Comparison of ENCODE assay signal across 10 mouse cellular contexts in genomic region chr2:154567766-154568165, GRCm38 (mm10). TPM values are rescaled to one million over a fixed set of nuclear protein-coding genes. Genes with fewer than 3 reads are reported as not detected.
DNase-seq lines count a peak whose midpoint lies in the region; ATAC-seq lines count a peak whose summit lies in the region.
"Had no signal": no experiment of that assay in that cellular context is flagged by ENCODE, and none has a peak within 500 bp of the region (broad histone marks: within the 10 kb centered on the region; RNA-seq: fewer than 3 reads in every experiment).

No protein-coding gene starts in this region.

- no peak for DNase-seq in heart, adult 8-10 months (ENCODE audit: low spot score)
- no peak for DNase-seq in embryonic facial prominence, embryonic 14.5 days (ENCODE audit: low spot score)
- peak; percentile 21 for DNase-seq in limb, embryonic 11.5 days (ENCODE audit: low spot score)
- DNase-seq in layer of hippocampus, adult 18-20 months (ENCODE audit: low spot score in 2 of 2), result no peak
- no peak for DNase-seq in gastrocnemius, adult 18-20 months (ENCODE audit: low spot score)
- DNase-seq in embryo, embryonic 9.5 days (ENCODE audit: extremely low spot score), result no peak
- DNase-seq: cerebellum, adult 2 months had no signal

- peak overlapping the region in 1 of 2 experiments; percentile 88; a peak in 2 of 4 replicates for H3K4me3 ChIP-seq in heart, embryonic 14.5 days (ENCODE audit: control insufficient read depth in 1 of 2, insufficient read depth in 1 of 2, low read depth in 1 of 2, low read length in 2 of 2)
- H3K4me3 ChIP-seq in embryonic facial prominence, embryonic 14.5 days (ENCODE audit: low read depth, low read length), result peak overlapping the region; percentile 85
- peak overlapping the region; percentile 76; the same call in 1 of the 2 replicates for H3K4me3 ChIP-seq in limb, embryonic 11.5 days (ENCODE audit: low read depth, low read length)
- peak overlapping the region; percentile 80 for H3K4me3 ChIP-seq in midbrain, embryonic 13.5 days (replicated peaks)

- peaks cover 23 to 36% of the 10 kb centered on the region in 2 experiments for H3K4me1 ChIP-seq in heart, embryonic 14.5 days (ENCODE audit: control insufficient read depth in 2 of 2, insufficient read depth in 2 of 2, low read length in 2 of 2)
- peaks cover 32% of the 10 kb centered on the region for H3K4me1 ChIP-seq in embryonic facial prominence, embryonic 14.5 days (ENCODE audit: control insufficient read depth, insufficient read depth, low read length)
- peaks cover 15% of the 10 kb centered on the region for H3K4me1 ChIP-seq in limb, embryonic 11.5 days (ENCODE audit: control insufficient read depth, insufficient read depth, low read length)
- H3K4me1 ChIP-seq in midbrain, embryonic 13.5 days (replicated peaks), result peaks cover 62% of the 10 kb centered on the region

- no peaks in the 10 kb centered on the region for H3K9me3 ChIP-seq in heart, embryonic 14.5 days (ENCODE audit: control insufficient read depth, low read length)
- H3K9me3 ChIP-seq in embryonic facial prominence, embryonic 14.5 days (ENCODE audit: control insufficient read depth, low read length), result no peaks in the 10 kb centered on the region
- no peaks in the 10 kb centered on the region for H3K9me3 ChIP-seq in limb, embryonic 11.5 days (ENCODE audit: control insufficient read depth, low read length)
- no peaks in the 10 kb centered on the region for H3K9me3 ChIP-seq in midbrain, embryonic 13.5 days

- peaks cover 15% of the 10 kb centered on the region for H3K36me3 ChIP-seq in heart, embryonic 14.5 days (ENCODE audit: control insufficient read depth, insufficient read depth, low read length)
- H3K36me3 ChIP-seq in embryonic facial prominence, embryonic 14.5 days (ENCODE audit: control insufficient read depth, insufficient read depth, low read length), result peaks cover 17% of the 10 kb centered on the region; the same call in 1 of the 2 replicates
- peaks cover 14% of the 10 kb centered on the region; the same call in 1 of the 2 replicates for H3K36me3 ChIP-seq in limb, embryonic 11.5 days (ENCODE audit: control insufficient read depth, insufficient read depth, low read length)
- peaks cover 12% of the 10 kb centered on the region; the same call in 1 of the 2 replicates for H3K36me3 ChIP-seq in midbrain, embryonic 13.5 days

- peak overlapping the region; percentile 90 for H3K4me2 ChIP-seq in heart, embryonic 14.5 days (ENCODE audit: low read length)
- peak overlapping the region; percentile 75 for H3K4me2 ChIP-seq in embryonic facial prominence, embryonic 14.5 days (ENCODE audit: low read depth, low read length)
- H3K4me2 ChIP-seq in limb, embryonic 11.5 days (ENCODE audit: low read depth, severe bottlenecking), result peak overlapping the region; percentile 82
- peak overlapping the region; percentile 90 for H3K4me2 ChIP-seq in midbrain, embryonic 13.5 days (replicated peaks)

- ATAC-seq in heart, embryonic 14.5 days (ENCODE audit: insufficient number of reproducible peaks, insufficient read depth, low FRiP score, low read depth), result no peak
- ATAC-seq in embryonic facial prominence, embryonic 14.5 days (ENCODE audit: low read depth), result no peak
- ATAC-seq in limb, embryonic 11.5 days (ENCODE audit: insufficient number of reproducible peaks, low FRiP score, low TSS enrichment, low read depth), result no peak
- no peak for ATAC-seq in midbrain, embryonic 13.5 days
- ATAC-seq: inflammation-experienced regulatory T-cells, adult 6 months had no signal

- H3K9ac ChIP-seq in heart, embryonic 14.5 days (ENCODE audit: low read length), result peak overlapping the region; percentile 80; the same call in 1 of the 2 replicates
- peak overlapping the region; percentile 85 for H3K9ac ChIP-seq in embryonic facial prominence, embryonic 14.5 days (ENCODE audit: low read depth, low read length)
- no peak overlapping the region for H3K9ac ChIP-seq in limb, embryonic 11.5 days (ENCODE audit: low read length)
- H3K9ac ChIP-seq in midbrain, embryonic 13.5 days (replicated peaks), result peak overlapping the region; percentile 75; the same call in 1 of the 2 replicates

- 54% methylated on average over 2 of the region's 2 CpGs for whole genome bisulfite sequencing in heart, embryonic 14.5 days
- WGBS in embryonic facial prominence, embryonic 14.5 days, result 73% methylated on average over 2 of the region's 2 CpGs
- 82% methylated on average over 2 of the region's 2 CpGs for WGBS in limb, embryonic 11.5 days
- 46% methylated on average over 2 of the region's 2 CpGs for WGBS in midbrain, embryonic 13.5 days

- peak overlapping the region in 1 of 2 experiments; percentile 78; a peak in 1 of 4 replicates for H3K27ac ChIP-seq in heart, embryonic 14.5 days (replicated peaks in 1 of 2; ENCODE audit: control insufficient read depth in 1 of 2, insufficient read depth in 1 of 2, low read depth in 2 of 2, low read length in 2 of 2)
- H3K27ac ChIP-seq in embryonic facial prominence, embryonic 14.5 days (replicated peaks; ENCODE audit: low read depth, low read length), result peak overlapping the region; percentile 92
- no peak overlapping the region for H3K27ac ChIP-seq in limb, embryonic 11.5 days (replicated peaks; ENCODE audit: low read depth, low read length)
- peak overlapping the region; percentile 84 for H3K27ac ChIP-seq in midbrain, embryonic 13.5 days

- H3K27me3 ChIP-seq in heart, embryonic 14.5 days (ENCODE audit: control insufficient read depth, insufficient read depth, low read length), result no peaks in the 10 kb centered on the region
- H3K27me3 ChIP-seq in embryonic facial prominence, embryonic 14.5 days (replicated peaks; ENCODE audit: control insufficient read depth, insufficient read depth, low read length), result no peaks in the 10 kb centered on the region
- no peaks in the 10 kb centered on the region for H3K27me3 ChIP-seq in limb, embryonic 11.5 days (ENCODE audit: control insufficient read depth, insufficient read depth, low read length)
- H3K27me3 ChIP-seq in midbrain, embryonic 13.5 days, result no peaks in the 10 kb centered on the region

RNA-seq across cellular contexts. Expression of gene E2f1, which starts 1.9 kb away (rescaled TPM):
- 7.2 and 8.6 TPM in 2 replicates for polyA plus RNA-seq in heart, embryonic 14.5 days (2014; fragmentation: Nextera tagmentation; extraction: Ambion mirVana)
- 1 to 10 TPM in 1 of 4 experiments, under 1 TPM in 3; 0.25 to 1.2 (median 0.47) TPM for total RNA-seq in heart, adult 8-10 months (2022)
- polyA plus RNA-seq in embryonic facial prominence, embryonic 14.5 days (2014; fragmentation: Nextera tagmentation; extraction: Ambion mirVana), result 8.8 and 10.5 TPM in 2 replicates
- polyA plus RNA-seq in limb, embryonic 11.5 days (2014; fragmentation: Nextera tagmentation; extraction: Ambion mirVana), result 8.9 and 10.9 TPM in 2 replicates
- polyA plus RNA-seq in midbrain, embryonic 13.5 days (2015; fragmentation: Nextera tagmentation; extraction: Ambion mirVana), result 13.6 and 15.2 TPM in 2 replicates
- total RNA-seq in layer of hippocampus, adult 18-20 months (2021), result 1 to 10 TPM; 4.4 to 4.7 TPM
- total RNA-seq in gastrocnemius, adult 18-20 months (2021), result under 1 TPM; 0.28 to 0.30 TPM

RNA-seq across cellular contexts. Expression of gene Necab3, which starts 9.1 kb away (rescaled TPM):
- polyA plus RNA-seq in heart, embryonic 14.5 days (2014; fragmentation: Nextera tagmentation; extraction: Ambion mirVana), result 1.7 and 1.9 TPM in 2 replicates
- total RNA-seq in heart, adult 8-10 months (2022), result 1 to 10 TPM in 1 of 4 experiments, under 1 TPM in 3; 0.25 to 1.2 (median 0.60) TPM
- 2.4 and 3.9 TPM in 2 replicates for polyA plus RNA-seq in embryonic facial prominence, embryonic 14.5 days (2014; fragmentation: Nextera tagmentation; extraction: Ambion mirVana)
- 1.4 and 1.5 TPM in 2 replicates for polyA plus RNA-seq in limb, embryonic 11.5 days (2014; fragmentation: Nextera tagmentation; extraction: Ambion mirVana)
- 13.4 and 14.5 TPM in 2 replicates for polyA plus RNA-seq in midbrain, embryonic 13.5 days (2015; fragmentation: Nextera tagmentation; extraction: Ambion mirVana)
- 10 to 100 TPM; 20.9 to 26.5 TPM for total RNA-seq in layer of hippocampus, adult 18-20 months (2021)
- under 1 TPM; 0.30 to 0.36 TPM for total RNA-seq in gastrocnemius, adult 18-20 months (2021)

RNA-seq across cellular contexts. Expression of gene Actl10, which starts 16.2 kb away (rescaled TPM):
- 0.35 TPM in 1 of 2 replicates, not detected in the other for polyA plus RNA-seq in heart, embryonic 14.5 days (2014; fragmentation: Nextera tagmentation; extraction: Ambion mirVana)
- total RNA-seq in heart, adult 8-10 months (2022), result not detected
- polyA plus RNA-seq in embryonic facial prominence, embryonic 14.5 days (2014; fragmentation: Nextera tagmentation; extraction: Ambion mirVana), result not detected in 2 replicates
- 0.19 and 0.20 TPM in 2 replicates for polyA plus RNA-seq in limb, embryonic 11.5 days (2014; fragmentation: Nextera tagmentation; extraction: Ambion mirVana)
- 0.26 and 0.55 TPM in 2 replicates for polyA plus RNA-seq in midbrain, embryonic 13.5 days (2015; fragmentation: Nextera tagmentation; extraction: Ambion mirVana)
- not detected for total RNA-seq in layer of hippocampus, adult 18-20 months (2021)
- not detected for total RNA-seq in gastrocnemius, adult 18-20 months (2021)
- polyA plus RNA-seq: inflammation-experienced regulatory T-cells, adult 6 months had no signal

RNA-seq across cellular contexts. Expression of gene 1700003F12Rik, which starts 20.9 kb away (rescaled TPM):
- 0.42 and 0.50 TPM in 2 replicates for polyA plus RNA-seq in heart, embryonic 14.5 days (2014; fragmentation: Nextera tagmentation; extraction: Ambion mirVana)
- not detected for total RNA-seq in heart, adult 8-10 months (2022)
- 0.63 and 0.78 TPM in 2 replicates for polyA plus RNA-seq in embryonic facial prominence, embryonic 14.5 days (2014; fragmentation: Nextera tagmentation; extraction: Ambion mirVana)
- 0.95 and 1.0 TPM in 2 replicates for polyA plus RNA-seq in limb, embryonic 11.5 days (2014; fragmentation: Nextera tagmentation; extraction: Ambion mirVana)
- polyA plus RNA-seq in midbrain, embryonic 13.5 days (2015; fragmentation: Nextera tagmentation; extraction: Ambion mirVana), result 1.8 and 2.0 TPM in 2 replicates
- total RNA-seq in layer of hippocampus, adult 18-20 months (2021), result under 1 TPM in 1 of 2 experiments, not detected in 1; 0.47 TPM
- total RNA-seq in gastrocnemius, adult 18-20 months (2021), result not detected
- polyA plus RNA-seq: inflammation-experienced regulatory T-cells, adult 6 months had no signal

RNA-seq across cellular contexts. Expression of gene Pxmp4, which starts 35.7 kb away (rescaled TPM):
- polyA plus RNA-seq in heart, embryonic 14.5 days (2014; fragmentation: Nextera tagmentation; extraction: Ambion mirVana), result 31.8 and 33.7 TPM in 2 replicates
- total RNA-seq in heart, adult 8-10 months (2022), result 10 to 100 TPM; 25.0 to 31.0 (median 27.2) TPM
- polyA plus RNA-seq in embryonic facial prominence, embryonic 14.5 days (2014; fragmentation: Nextera tagmentation; extraction: Ambion mirVana), result 24.1 and 26.9 TPM in 2 replicates
- 13.5 and 15.9 TPM in 2 replicates for polyA plus RNA-seq in limb, embryonic 11.5 days (2014; fragmentation: Nextera tagmentation; extraction: Ambion mirVana)
- 12.3 and 13.4 TPM in 2 replicates for polyA plus RNA-seq in midbrain, embryonic 13.5 days (2015; fragmentation: Nextera tagmentation; extraction: Ambion mirVana)
- total RNA-seq in layer of hippocampus, adult 18-20 months (2021), result 10 to 100 TPM in 1 of 2 experiments, 1 to 10 TPM in 1; 10.0 to 10.8 TPM
- 10 to 100 TPM; 12.3 to 14.1 TPM for total RNA-seq in gastrocnemius, adult 18-20 months (2021)
